Mouse (Mus musculus): ENCODE data around the gene Suv39h2. TPM values are rescaled to one million over a fixed set of nuclear protein-coding genes. Genes with fewer than 3 reads are reported as not detected.

Suv39h2 gene
- 1 to 10 TPM; 1.1 to 2.2 TPM for polyA plus RNA-seq (2017; shearing (Covaris generic))

GRCm38 (mm10) chr2:3474861-3475283 is at the start of gene Suv39h2:
TSS of gene Suv39h2 (minus strand) at chr2:3475031.

GRCm38 (mm10) chr2:3512552-3513454 is 38.0 kb upstream of the Suv39h2 start, which contains the start of the genes Gm45902, Hspa14 and Cdnf:
TSS of gene Gm45902 (minus strand) at chr2:3512790.
TSS of gene Hspa14 (minus strand) at chr2:3512814.
TSS of gene Cdnf (plus strand) at chr2:3513030.

GRCm38 (mm10) chr2:3423841-3424578 is 50.8 kb downstream of the Suv39h2 start, which contains the start of gene Dclre1c:
TSS of gene Dclre1c (plus strand) at chr2:3424131.

GRCm38 (mm10) chr2:3422548-3422947 is 52.3 kb downstream of the Suv39h2 start, which contains the start of gene Meig1:
TSS of gene Meig1 (minus strand) at chr2:3422648.

Other genes with a start within 250 kb of the Suv39h2 start
- 10 to 100 TPM; 11.6 to 11.8 TPM for gene Nmt2, start 190.8 kb downstream of the Suv39h2 start, polyA plus RNA-seq (2017; shearing (Covaris generic))
- 10 to 100 TPM; 18.3 to 21.7 TPM for gene Rpp38, start 142.4 kb downstream of the Suv39h2 start, polyA plus RNA-seq (2017; shearing (Covaris generic))
- 1 to 10 TPM in 1 of 2 experiments, under 1 TPM in 1; 0.31 to 1.1 TPM for gene Acbd7, start 138.9 kb downstream of the Suv39h2 start, polyA plus RNA-seq (2017; shearing (Covaris generic))
- gene Olah, start 77.8 kb downstream of the Suv39h2 start, polyA plus RNA-seq (2017; shearing (Covaris generic)): under 1 TPM; 0.11 to 0.53 TPM
- gene Meig1, start 52.4 kb downstream of the Suv39h2 start, polyA plus RNA-seq (2017; shearing (Covaris generic)): 1 to 10 TPM in 1 of 2 experiments, not detected in 1; 1.1 TPM
- 10 to 100 TPM; 15.9 to 18.9 TPM for gene Dclre1c, start 50.9 kb downstream of the Suv39h2 start, polyA plus RNA-seq (2017; shearing (Covaris generic))
- gene Gm45902, start 37.8 kb upstream of the Suv39h2 start, polyA plus RNA-seq (2017; shearing (Covaris generic)): 1 to 10 TPM; 4.1 to 6.4 TPM
- gene Hspa14, start 37.8 kb upstream of the Suv39h2 start, polyA plus RNA-seq (2017; shearing (Covaris generic)): 10 to 100 TPM; 91.6 to 95.8 TPM
- gene Cdnf, start 38.0 kb upstream of the Suv39h2 start, polyA plus RNA-seq (2017; shearing (Covaris generic)): under 1 TPM; 0.39 to 0.47 TPM
- 100 to 1,000 TPM; 371 to 404 TPM for gene Fam107b, start 95.5 kb upstream of the Suv39h2 start, polyA plus RNA-seq (2017; shearing (Covaris generic))